Mouse (Mus musculus): ENCODE data around the gene Sntg2. TPM values are rescaled to one million over a fixed set of nuclear protein-coding genes. Genes with fewer than 3 reads are reported as not detected.

The Sntg2 gene
- polyA plus RNA-seq, 1 experiment from 2014 or later, result 0.20 TPM

DNA sequence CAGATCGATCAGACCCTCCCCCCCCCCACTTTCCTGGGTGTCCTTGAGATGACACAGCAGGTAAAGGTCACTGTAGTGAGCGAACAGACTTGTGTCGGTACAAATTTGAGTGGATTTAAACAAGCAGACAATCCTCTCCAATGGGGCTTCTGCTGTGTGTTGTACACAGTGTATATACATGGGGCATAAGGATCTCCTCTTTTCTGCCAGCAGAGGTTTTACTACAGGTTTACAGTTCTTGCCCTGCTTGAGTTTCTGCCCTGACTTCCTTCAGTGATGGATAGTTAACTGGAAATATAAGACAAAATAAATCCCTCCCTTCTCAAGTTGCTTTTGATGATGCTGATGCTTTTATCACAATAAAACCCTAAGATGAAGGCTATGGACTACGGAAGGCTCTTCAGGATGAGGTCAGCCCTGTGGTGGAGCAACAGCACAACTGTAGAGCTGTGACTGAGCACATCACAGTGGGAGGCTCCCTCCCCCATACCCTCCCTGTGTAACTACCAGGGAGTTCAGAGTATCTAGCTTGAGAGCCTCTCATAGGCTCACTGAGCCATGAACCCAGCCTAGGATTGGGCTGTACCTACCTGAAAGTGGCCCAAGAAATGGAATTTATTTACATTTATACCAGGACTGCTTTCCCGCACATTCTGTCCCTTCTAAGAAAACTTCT lies 211.3 kb downstream of the Sntg2 start:
- H3K27me3 ChIP-seq (ENCODE audit: insufficient read depth, low read length), result no peaks in the 10 kb centered on the region
- 59% methylated on average over 5 of the region's 5 CpGs for WGBS (ENCODE audit: insufficient replicate concordance)
- no peak overlapping the region for H3K4me2 ChIP-seq (ENCODE audit: low read depth, low read length)
- H3K9ac ChIP-seq (replicated peaks), result no peak overlapping the region
- no peaks in the 10 kb centered on the region for H3K36me3 ChIP-seq (replicated peaks; ENCODE audit: insufficient read depth, low read length)
- H3K4me3 ChIP-seq (ENCODE audit: low read depth, low read length), result no peak overlapping the region
- TF ChIP-seq CTCF (IDR thresholded peaks at IDR 0.05; ENCODE audit: low read depth) (no peak), EP300 (IDR thresholded peaks at IDR 0.05; ENCODE audit: low read depth) (no peak)
- DNase-seq (no peak), ATAC-seq (no peak)
- no peaks in the 10 kb centered on the region for H3K4me1 ChIP-seq (ENCODE audit: insufficient read depth)
- no peak overlapping the region for H3K27ac ChIP-seq (ENCODE audit: low read depth)
- H3K9me3 ChIP-seq (ENCODE audit: low read length), result no peaks in the 10 kb centered on the region

DNA sequence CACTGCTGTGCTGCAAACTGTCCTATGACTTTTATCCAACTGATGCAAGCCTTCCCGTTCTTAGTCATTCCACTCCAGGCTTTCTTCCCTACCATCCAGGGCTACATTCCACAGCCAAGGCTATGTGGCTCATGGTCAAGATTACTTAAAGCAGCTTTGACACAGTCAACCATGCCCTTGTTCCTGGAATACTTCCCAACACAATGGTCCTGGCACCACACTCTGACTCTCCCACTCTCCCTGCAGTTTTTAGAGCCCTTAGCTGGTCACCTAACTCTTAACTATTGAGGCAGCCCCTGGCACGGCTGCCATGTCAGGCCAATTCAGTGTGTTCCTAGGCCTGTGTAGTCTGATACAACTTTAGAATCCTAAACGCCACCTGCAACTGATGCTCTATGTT lies 212.7 kb downstream of the Sntg2 start:
- Histone ChIP-seq H3K9me3 (ENCODE audit: low read length) (no peaks in the 10 kb centered on the region), H3K36me3 (replicated peaks; ENCODE audit: insufficient read depth, low read length) (no peaks in the 10 kb centered on the region), H3K4me3 (ENCODE audit: low read depth, low read length) (no peak overlapping the region), H3K9ac (replicated peaks) (no peak overlapping the region), H3K4me1 (ENCODE audit: insufficient read depth) (no peaks in the 10 kb centered on the region), H3K27me3 (ENCODE audit: insufficient read depth, low read length) (no peaks in the 10 kb centered on the region), H3K27ac (ENCODE audit: low read depth) (no peak overlapping the region), H3K4me2 (ENCODE audit: low read depth, low read length) (no peak overlapping the region)
- 62% methylated on average over 3 of the region's 3 CpGs for WGBS (ENCODE audit: insufficient replicate concordance)
- TF ChIP-seq EP300 (IDR thresholded peaks at IDR 0.05; ENCODE audit: low read depth), result no peak
- no peak for TF ChIP-seq CTCF (IDR thresholded peaks at IDR 0.05; ENCODE audit: low read depth)
- no peak for ATAC-seq
- no peak for DNase-seq

DNA sequence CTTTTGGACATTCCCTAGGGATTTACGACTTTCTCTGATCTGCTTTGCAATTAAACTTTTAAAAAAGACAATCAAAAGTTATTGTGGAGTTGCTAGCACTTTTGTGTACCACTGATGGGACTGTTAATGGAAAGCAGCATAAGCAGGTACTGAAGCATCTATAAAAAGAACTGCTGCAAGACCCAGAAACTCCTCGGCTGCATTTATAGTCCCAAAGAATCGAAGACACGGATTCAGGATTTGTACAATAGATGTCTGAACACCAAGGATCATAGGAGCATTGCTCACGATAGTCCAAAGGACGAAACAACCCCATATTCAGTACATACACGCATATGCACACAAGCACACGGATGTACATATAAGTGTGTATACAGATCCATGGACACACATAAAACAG lies 213.4 kb downstream of the Sntg2 start:
- 68% methylated on average over 8 of the region's 8 CpGs for WGBS (ENCODE audit: insufficient replicate concordance)
- H3K9ac ChIP-seq (replicated peaks), result no peak overlapping the region
- no peaks in the 10 kb centered on the region for H3K36me3 ChIP-seq (replicated peaks; ENCODE audit: insufficient read depth, low read length)
- ATAC-seq (no peak), DNase-seq (no peak)
- H3K27me3 ChIP-seq (ENCODE audit: insufficient read depth, low read length), result no peaks in the 10 kb centered on the region
- H3K4me1 ChIP-seq (ENCODE audit: insufficient read depth), result no peaks in the 10 kb centered on the region
- no peak for TF ChIP-seq EP300 (IDR thresholded peaks at IDR 0.05; ENCODE audit: low read depth)
- no peak for TF ChIP-seq CTCF (IDR thresholded peaks at IDR 0.05; ENCODE audit: low read depth)
- no peak overlapping the region for H3K27ac ChIP-seq (ENCODE audit: low read depth)
- no peak overlapping the region for H3K4me2 ChIP-seq (ENCODE audit: low read depth, low read length)
- H3K9me3 ChIP-seq (ENCODE audit: low read length), result no peaks in the 10 kb centered on the region
- H3K4me3 ChIP-seq (ENCODE audit: low read depth, low read length), result no peak overlapping the region

DNA sequence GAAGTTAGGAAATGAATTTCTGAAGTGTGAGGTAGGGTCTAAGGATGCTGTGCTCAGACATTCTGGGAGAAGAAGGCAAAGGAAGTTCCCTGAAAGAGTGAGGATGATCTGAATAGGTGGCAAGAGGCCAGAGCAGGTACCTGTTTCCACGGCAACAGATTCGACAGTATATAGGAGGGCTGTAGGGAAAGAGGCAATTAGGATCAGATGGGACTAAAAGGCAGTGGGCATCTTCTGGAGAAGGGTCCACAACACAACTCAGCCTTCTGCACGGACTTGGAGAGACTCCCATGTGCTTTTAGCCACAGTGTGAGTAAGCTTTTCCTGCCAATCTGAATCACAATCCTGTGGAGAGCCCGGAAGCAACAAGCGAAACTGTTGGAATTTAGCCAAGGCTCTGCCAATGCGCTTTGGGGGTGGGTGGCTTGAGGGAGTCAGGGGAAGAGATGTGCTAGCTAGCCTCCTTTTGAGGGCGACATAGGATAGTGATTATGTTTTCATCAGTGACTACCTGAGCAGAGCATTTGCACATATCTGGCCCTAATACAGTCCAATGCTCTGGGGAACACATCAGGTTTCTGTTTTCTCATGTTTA lies 219.0 kb downstream of the Sntg2 start:
- Histone ChIP-seq H3K36me3 (replicated peaks; ENCODE audit: insufficient read depth, low read length) (no peaks in the 10 kb centered on the region), H3K27me3 (ENCODE audit: insufficient read depth, low read length) (no peaks in the 10 kb centered on the region), H3K4me3 (ENCODE audit: low read depth, low read length) (no peak overlapping the region), H3K9me3 (ENCODE audit: low read length) (no peaks in the 10 kb centered on the region), H3K4me1 (ENCODE audit: insufficient read depth) (no peaks in the 10 kb centered on the region), H3K4me2 (ENCODE audit: low read depth, low read length) (no peak overlapping the region), H3K9ac (replicated peaks) (no peak overlapping the region), H3K27ac (ENCODE audit: low read depth) (no peak overlapping the region)
- DNase-seq (no peak), ATAC-seq (no peak)
- TF ChIP-seq EP300 (IDR thresholded peaks at IDR 0.05; ENCODE audit: low read depth) (no peak), CTCF (IDR thresholded peaks at IDR 0.05; ENCODE audit: low read depth) (no peak)
- 53% methylated on average over 7 of the region's 7 CpGs for WGBS (ENCODE audit: insufficient replicate concordance)

DNA sequence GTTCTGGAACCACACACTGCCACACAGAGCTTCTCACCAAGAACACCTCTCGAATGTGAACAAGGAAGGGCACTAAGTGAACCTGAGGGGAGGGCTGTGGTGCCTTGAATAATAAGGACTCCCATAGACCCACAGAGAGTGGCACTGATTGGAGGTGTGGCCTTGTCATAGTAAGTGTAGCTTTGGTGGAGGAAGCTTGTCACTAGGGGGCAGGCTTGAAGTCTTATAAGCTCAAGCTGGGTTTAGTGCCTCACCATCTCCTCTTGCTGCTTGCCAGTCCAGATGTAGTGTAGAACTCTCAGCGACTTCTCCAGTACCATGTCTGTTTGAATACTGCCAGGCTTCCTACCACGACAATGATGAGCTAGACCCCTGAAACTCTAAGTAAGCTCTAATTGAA lies 231.1 kb downstream of the Sntg2 start:
- DNase-seq (no peak), ATAC-seq (no peak)
- Histone ChIP-seq H3K9me3 (ENCODE audit: low read length) (no peaks in the 10 kb centered on the region), H3K36me3 (replicated peaks; ENCODE audit: insufficient read depth, low read length) (no peaks in the 10 kb centered on the region), H3K4me3 (ENCODE audit: low read depth, low read length) (no peak overlapping the region), H3K27me3 (ENCODE audit: insufficient read depth, low read length) (no peaks in the 10 kb centered on the region), H3K4me1 (ENCODE audit: insufficient read depth) (no peaks in the 10 kb centered on the region), H3K27ac (ENCODE audit: low read depth) (no peak overlapping the region), H3K4me2 (ENCODE audit: low read depth, low read length) (no peak overlapping the region), H3K9ac (replicated peaks) (no peak overlapping the region)
- TF ChIP-seq EP300 (IDR thresholded peaks at IDR 0.05; ENCODE audit: low read depth) (no peak), CTCF (IDR thresholded peaks at IDR 0.05; ENCODE audit: low read depth) (0 out of 2 replicates have a peak, but pooled peaks have one; percentile 13)
- 61% methylated on average over 3 of the region's 3 CpGs for WGBS (ENCODE audit: insufficient replicate concordance)

DNA sequence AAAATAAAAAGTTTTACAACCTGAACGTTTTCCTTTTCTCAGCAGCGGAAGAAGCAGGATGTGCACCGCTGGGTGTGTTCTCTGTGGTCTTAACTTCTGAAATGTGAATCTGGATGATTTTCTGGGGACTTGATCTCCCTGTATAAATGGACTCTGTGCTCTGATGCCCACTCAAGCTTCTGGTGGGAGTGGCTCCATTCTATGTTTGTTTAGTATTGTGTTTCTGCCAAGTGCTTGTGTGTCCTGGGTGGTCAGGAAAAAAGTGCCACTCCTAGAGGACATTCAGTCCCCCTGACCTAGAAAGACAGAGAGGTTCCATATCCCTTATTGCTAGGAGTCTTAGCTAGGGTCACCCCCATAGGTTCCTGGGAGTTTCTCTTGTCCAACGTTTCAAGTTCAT lies 240.7 kb downstream of the Sntg2 start, which contains the start of gene Tpo:
TSS of gene Tpo (minus strand) at position 101 of the 400 bp plus-strand sequence.
- ATAC-seq, result no peak
- Histone ChIP-seq H3K27ac (ENCODE audit: low read depth) (no peak within 1 kb of the TSS), H3K27me3 (ENCODE audit: insufficient read depth, low read length) (no peaks in the 10 kb centered on the region), H3K9me3 (ENCODE audit: low read length) (no peaks in the 10 kb centered on the region), H3K4me2 (ENCODE audit: low read depth, low read length) (no peak within 1 kb of the TSS), H3K9ac (replicated peaks) (no peak within 1 kb of the TSS), H3K4me3 (ENCODE audit: low read depth, low read length) (no peak within 1 kb of the TSS), H3K36me3 (replicated peaks; ENCODE audit: insufficient read depth, low read length) (no peaks in the 10 kb centered on the region), H3K4me1 (ENCODE audit: insufficient read depth) (no peaks in the 10 kb centered on the region)
- DNase-seq, result no peak
- TF ChIP-seq EP300 (IDR thresholded peaks at IDR 0.05; ENCODE audit: low read depth) (no peak), CTCF (IDR thresholded peaks at IDR 0.05; ENCODE audit: low read depth) (no peak)
- WGBS (ENCODE audit: insufficient replicate concordance), result 72% methylated on average over 4 of the region's 4 CpGs
